ENCODE assay signal across 8 mouse cellular contexts in genomic region chr7:126474993-126475581, GRCm38 (mm10). TPM values are rescaled to one million over a fixed set of nuclear protein-coding genes. Genes with fewer than 3 reads are reported as not detected.
DNase-seq lines count a peak whose midpoint lies in the region; ATAC-seq lines count a peak whose summit lies in the region.

Gene Sh2b1, minus strand, starts transcription at chr7:126475424.

- peak within 1 kb of the TSS; percentile 71 for H3K4me2 ChIP-seq in hindbrain, embryonic 11.5 days (replicated peaks; ENCODE audit: low read depth, low read length)

- peak within 1 kb of the TSS; percentile 88 for H3K27ac ChIP-seq in hindbrain, embryonic 11.5 days (ENCODE audit: low read depth, low read length)

- peak; percentile 92 for DNase-seq in NIH3T3 (ENCODE audit: low read depth)
- peak; percentile 92 for DNase-seq in cerebellum, adult 9-11 months
- peak; percentile 78 to 90 for DNase-seq in frontal cortex, adult 2 months (ENCODE audit: extremely low spot score in 1 of 2, low spot score in 1 of 2)
- peak; percentile 95 for DNase-seq in hindbrain, embryonic 11.5 days (ENCODE audit: low spot score)
- peak; percentile 91 to 93 for DNase-seq in layer of hippocampus, postnatal 14 days (ENCODE audit: low spot score in 2 of 2)
- DNase-seq in lung, postnatal 14 days = peak; percentile 86
- peak; percentile 91 for DNase-seq in retina, adult 2 months (ENCODE audit: low read depth, low spot score)
- DNase-seq in thymus, postnatal 36 days = peak; percentile 91 to 93

- peak within 1 kb of the TSS; percentile 96 for H3K9ac ChIP-seq in hindbrain, embryonic 11.5 days (ENCODE audit: low read depth, low read length)

- peak within 1 kb of the TSS; percentile 90 for H3K4me3 ChIP-seq in hindbrain, embryonic 11.5 days (ENCODE audit: low read depth, low read length)

- no peaks in the 10 kb centered on the region; the same call in 1 of the 2 replicates for H3K4me1 ChIP-seq in hindbrain, embryonic 11.5 days (replicated peaks; ENCODE audit: control insufficient read depth, insufficient read depth, low read length)

- ATAC-seq in hindbrain, embryonic 11.5 days (ENCODE audit: low FRiP score) = peak; percentile 92

- H3K27me3 ChIP-seq in hindbrain, embryonic 11.5 days (ENCODE audit: control insufficient read depth, insufficient read depth, low read length) = no peaks in the 10 kb centered on the region

- WGBS in hindbrain, embryonic 11.5 days = under 1% methylated on average over 39 of the region's 53 CpGs

- peaks cover 6% of the 10 kb centered on the region; the same call in 1 of the 2 replicates for H3K36me3 ChIP-seq in hindbrain, embryonic 11.5 days (ENCODE audit: control insufficient read depth, insufficient read depth, low read length)

- H3K9me3 ChIP-seq in hindbrain, embryonic 11.5 days (ENCODE audit: control insufficient read depth, low read length) = no peaks in the 10 kb centered on the region

RNA-seq across cellular contexts. Expression of gene Sh2b1, which starts in this region (rescaled TPM):
- 60.5 and 63.7 TPM in 2 replicates for polyA plus RNA-seq in frontal cortex, adult 2 months (2012; rRNA removed)
- 38.0 and 41.0 TPM in 2 replicates for polyA plus RNA-seq in hindbrain, embryonic 11.5 days (2014; fragmentation: Nextera tagmentation; extraction: Ambion mirVana)
- total RNA-seq in layer of hippocampus, postnatal 14 days (2021) = 10 to 100 TPM; 65.7 to 68.1 TPM

Comparison
In these comparisons a context has a peak if more than half of its experiments do, and no peak if none do; other contexts are left out.
1. Peak in every context shown above with its lines: DNase-seq, ATAC-seq, H3K4me3 ChIP-seq and H3K27ac ChIP-seq.